Mouse (Mus musculus) liver, adult 2 months (tissue): Measurements from ENCODE around the gene Atp2b1.

Source experiments
- CTCF ChIP-seq: fragments of 200-500 bp; IDR thresholded peaks from 2 replicates; pipeline ENCODE4 v1.5.1; 2011; ENCODE audit warnings: low read depth, low read length, control low read depth
- POLR2A ChIP-seq: fragments of 200-500 bp; IDR thresholded peaks from 2 replicates; pipeline ENCODE4 v1.6.1; 2011; ENCODE audit warnings: low read length, control low read depth; ENCODE audit not compliant: insufficient read depth; ENCODE audit errors: extremely low read depth

DNA sequence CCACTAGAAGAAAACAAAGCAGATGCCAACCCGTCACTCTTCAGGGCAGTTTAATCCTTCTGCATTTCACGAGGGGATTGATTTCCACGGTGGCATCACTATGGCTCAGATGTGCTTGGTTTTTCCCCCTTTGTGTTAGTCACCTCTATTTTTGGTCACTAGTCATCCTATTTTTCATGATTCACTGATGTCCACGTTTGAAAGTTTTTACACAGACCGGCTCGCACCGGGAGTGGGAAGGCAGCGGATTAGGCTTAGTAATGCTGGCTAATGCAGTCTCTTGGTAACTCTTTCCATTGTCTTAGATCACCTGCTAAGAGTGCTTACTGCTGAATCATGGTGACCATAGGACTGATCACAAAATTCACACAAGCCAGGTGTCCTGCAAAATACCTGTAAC lies 29.7 kb downstream of the Atp2b1 start:
- TF ChIP-seq CTCF (no peak), POLR2A (no peak)
